Mouse (Mus musculus): ENCODE measurements around the gene Smoc2. TPM values are rescaled to one million over a fixed set of nuclear protein-coding genes. Genes with fewer than 3 reads are reported as not detected.

Gene Smoc2
- polyA plus RNA-seq, 1 experiment from 2014 or later = 40.0 TPM

GRCm38 (mm10) chr17:14239960-14240359 is 39.3 kb upstream of the Smoc2 start:
- no peak overlapping the region for H3K4me3 ChIP-seq (ENCODE audit: low read depth, low read length)
- DNase-seq (no peak), ATAC-seq (no peak)
- H3K27me3 ChIP-seq (ENCODE audit: insufficient read depth, low read length) = 0 out of 2 replicates have a peak, but pooled peaks cover 2% of the 10 kb centered on the region
- 73% methylated on average over 10 of the region's 10 CpGs for WGBS (ENCODE audit: insufficient replicate concordance)
- no peaks in the 10 kb centered on the region for H3K4me1 ChIP-seq (ENCODE audit: insufficient read depth)
- TF ChIP-seq EP300 (IDR thresholded peaks at IDR 0.05; ENCODE audit: low read depth) = no peak
- TF ChIP-seq CTCF (IDR thresholded peaks at IDR 0.05; ENCODE audit: low read depth) = no peak
- H3K4me2 ChIP-seq (ENCODE audit: low read depth, low read length) = no peak overlapping the region
- no peaks in the 10 kb centered on the region for H3K36me3 ChIP-seq (replicated peaks; ENCODE audit: insufficient read depth, low read length)
- H3K9ac ChIP-seq (replicated peaks) = no peak overlapping the region
- no peaks in the 10 kb centered on the region for H3K9me3 ChIP-seq (ENCODE audit: low read length)
- no peak overlapping the region for H3K27ac ChIP-seq (ENCODE audit: low read depth)

GRCm38 (mm10) chr17:14242634-14243033 is 36.7 kb upstream of the Smoc2 start:
- no peak for DNase-seq
- ATAC-seq = no peak
- H3K9ac ChIP-seq (replicated peaks) = no peak overlapping the region
- no peak for TF ChIP-seq EP300 (IDR thresholded peaks at IDR 0.05; ENCODE audit: low read depth)
- no peak for TF ChIP-seq CTCF (IDR thresholded peaks at IDR 0.05; ENCODE audit: low read depth)
- H3K4me1 ChIP-seq (ENCODE audit: insufficient read depth) = no peaks in the 10 kb centered on the region
- no peak overlapping the region for H3K4me2 ChIP-seq (ENCODE audit: low read depth, low read length)
- H3K36me3 ChIP-seq (replicated peaks; ENCODE audit: insufficient read depth, low read length) = no peaks in the 10 kb centered on the region
- 75% methylated on average over 8 of the region's 8 CpGs for WGBS (ENCODE audit: insufficient replicate concordance)
- no peak overlapping the region for H3K4me3 ChIP-seq (ENCODE audit: low read depth, low read length)
- no peaks in the 10 kb centered on the region for H3K27me3 ChIP-seq (ENCODE audit: insufficient read depth, low read length)
- no peaks in the 10 kb centered on the region for H3K9me3 ChIP-seq (ENCODE audit: low read length)
- no peak overlapping the region for H3K27ac ChIP-seq (ENCODE audit: low read depth)

- no peak overlapping the region for H3K4me3 ChIP-seq (ENCODE audit: low read depth, low read length)
- ATAC-seq = no peak
- TF ChIP-seq EP300 (IDR thresholded peaks at IDR 0.05; ENCODE audit: low read depth) = no peak
- TF ChIP-seq CTCF (IDR thresholded peaks at IDR 0.05; ENCODE audit: low read depth) = no peak
- H3K9me3 ChIP-seq (ENCODE audit: low read length) = no peaks in the 10 kb centered on the region
- no peaks in the 10 kb centered on the region for H3K36me3 ChIP-seq (replicated peaks; ENCODE audit: insufficient read depth, low read length)
- H3K4me1 ChIP-seq (ENCODE audit: insufficient read depth) = no peaks in the 10 kb centered on the region
- H3K27me3 ChIP-seq (ENCODE audit: insufficient read depth, low read length) = no peaks in the 10 kb centered on the region
- no peak overlapping the region for H3K9ac ChIP-seq (replicated peaks)
- no peak for DNase-seq
- WGBS (ENCODE audit: insufficient replicate concordance) = 54% methylated on average over 11 of the region's 11 CpGs
- no peak overlapping the region for H3K27ac ChIP-seq (ENCODE audit: low read depth)
- H3K4me2 ChIP-seq (ENCODE audit: low read depth, low read length) = no peak overlapping the region
Measured at GRCm38 (mm10) chr17:14244195-14244965, 34.9 kb upstream of the Smoc2 start.

GRCm38 (mm10) chr17:14246266-14246665 is 33.0 kb upstream of the Smoc2 start:
- Histone ChIP-seq H3K9me3 (ENCODE audit: low read length) (no peaks in the 10 kb centered on the region), H3K4me2 (ENCODE audit: low read depth, low read length) (no peak overlapping the region), H3K9ac (replicated peaks) (no peak overlapping the region), H3K27me3 (ENCODE audit: insufficient read depth, low read length) (no peaks in the 10 kb centered on the region), H3K27ac (ENCODE audit: low read depth) (no peak overlapping the region), H3K4me1 (ENCODE audit: insufficient read depth) (no peaks in the 10 kb centered on the region), H3K36me3 (replicated peaks; ENCODE audit: insufficient read depth, low read length) (no peaks in the 10 kb centered on the region), H3K4me3 (ENCODE audit: low read depth, low read length) (no peak overlapping the region)
- ATAC-seq (no peak), DNase-seq (no peak)
- 70% methylated on average over 2 of the region's 2 CpGs for WGBS (ENCODE audit: insufficient replicate concordance)
- TF ChIP-seq EP300 (IDR thresholded peaks at IDR 0.05; ENCODE audit: low read depth) (no peak), CTCF (IDR thresholded peaks at IDR 0.05; ENCODE audit: low read depth) (no peak)

GRCm38 (mm10) chr17:14247931-14248330 is 31.4 kb upstream of the Smoc2 start:
- Histone ChIP-seq H3K27ac (ENCODE audit: low read depth) (no peak overlapping the region), H3K36me3 (replicated peaks; ENCODE audit: insufficient read depth, low read length) (no peaks in the 10 kb centered on the region), H3K4me1 (ENCODE audit: insufficient read depth) (no peaks in the 10 kb centered on the region), H3K4me3 (ENCODE audit: low read depth, low read length) (no peak overlapping the region), H3K4me2 (ENCODE audit: low read depth, low read length) (no peak overlapping the region), H3K27me3 (ENCODE audit: insufficient read depth, low read length) (no peaks in the 10 kb centered on the region), H3K9ac (replicated peaks) (no peak overlapping the region), H3K9me3 (ENCODE audit: low read length) (no peaks in the 10 kb centered on the region)
- no peak for TF ChIP-seq CTCF (IDR thresholded peaks at IDR 0.05; ENCODE audit: low read depth)
- no peak for TF ChIP-seq EP300 (IDR thresholded peaks at IDR 0.05; ENCODE audit: low read depth)
- ATAC-seq (no peak), DNase-seq (no peak)
- 79% methylated on average over 8 of the region's 8 CpGs for WGBS (ENCODE audit: insufficient replicate concordance)

- Histone ChIP-seq H3K4me2 (ENCODE audit: low read depth, low read length) (no peak overlapping the region), H3K27me3 (ENCODE audit: insufficient read depth, low read length) (no peaks in the 10 kb centered on the region), H3K36me3 (replicated peaks; ENCODE audit: insufficient read depth, low read length) (no peaks in the 10 kb centered on the region), H3K9ac (replicated peaks) (no peak overlapping the region), H3K4me1 (ENCODE audit: insufficient read depth) (no peaks in the 10 kb centered on the region), H3K9me3 (ENCODE audit: low read length) (no peaks in the 10 kb centered on the region), H3K27ac (ENCODE audit: low read depth) (no peak overlapping the region), H3K4me3 (ENCODE audit: low read depth, low read length) (no peak overlapping the region)
- DNase-seq (no peak), ATAC-seq (no peak)
- TF ChIP-seq CTCF (IDR thresholded peaks at IDR 0.05; ENCODE audit: low read depth) (no peak), EP300 (IDR thresholded peaks at IDR 0.05; ENCODE audit: low read depth) (no peak)
- 34% methylated on average over 4 of the region's 4 CpGs for WGBS (ENCODE audit: insufficient replicate concordance)
Measured at GRCm38 (mm10) chr17:14249595-14249994, 29.7 kb upstream of the Smoc2 start.
